27 mouse cellular contexts compared by ENCODE assay signal in genomic region chr11:49768781-49769180, GRCm38 (mm10). TPM values are rescaled to one million over a fixed set of nuclear protein-coding genes. Genes with fewer than 3 reads are reported as not detected.
"Had no signal": no experiment of that assay in that cellular context is flagged by ENCODE, and none has a peak within 500 bp of the region (broad histone marks: within the 10 kb centered on the region; RNA-seq: fewer than 3 reads in every experiment).

No protein-coding gene starts in this region.

- H3K4me2 ChIP-seq: embryonic facial prominence, embryonic 12.5 days; embryonic facial prominence, embryonic 13.5 days; embryonic facial prominence, embryonic 15.5 days; forebrain, embryonic 12.5 days; forebrain, embryonic 13.5 days; forebrain, embryonic 15.5 days had no signal

- H3K9me3 ChIP-seq: embryonic facial prominence, embryonic 10.5 days; embryonic facial prominence, embryonic 12.5 days; embryonic facial prominence, embryonic 13.5 days; embryonic facial prominence, embryonic 15.5 days; forebrain, embryonic 10.5 days; forebrain, embryonic 12.5 days; forebrain, embryonic 13.5 days; forebrain, embryonic 15.5 days had no signal

- DNase-seq: cerebellum, adult 8-10 months; cerebellum, adult 9-10 months; cerebellum, adult 9-11 months; cerebellum, postnatal 10 days; cerebellum, postnatal 14 days; cerebellum, postnatal 25 days; cerebellum, postnatal 36 days; embryo, embryonic 11 days; forebrain, postnatal 0 days; gastrocnemius, adult 2 months; gastrocnemius, postnatal 10 days; gastrocnemius, postnatal 14 days; gastrocnemius, postnatal 25 days; gastrocnemius, postnatal 36 days; heart, adult 18-20 months; heart, adult 2 months had no signal

- H3K4me1 ChIP-seq: forebrain, embryonic 13.5 days; forebrain, embryonic 15.5 days had no signal

- H3K9ac ChIP-seq: embryonic facial prominence, embryonic 12.5 days; embryonic facial prominence, embryonic 13.5 days; embryonic facial prominence, embryonic 15.5 days; forebrain, embryonic 12.5 days; forebrain, embryonic 13.5 days; forebrain, embryonic 15.5 days; forebrain, postnatal 0 days had no signal

- H3K36me3 ChIP-seq: embryonic facial prominence, embryonic 10.5 days; embryonic facial prominence, embryonic 12.5 days; embryonic facial prominence, embryonic 13.5 days; embryonic facial prominence, embryonic 15.5 days; forebrain, embryonic 10.5 days; forebrain, embryonic 12.5 days; forebrain, embryonic 15.5 days had no signal

- H3K27ac ChIP-seq: embryonic facial prominence, embryonic 10.5 days; embryonic facial prominence, embryonic 12.5 days; embryonic facial prominence, embryonic 13.5 days; embryonic facial prominence, embryonic 15.5 days; forebrain, embryonic 10.5 days; forebrain, embryonic 12.5 days; forebrain, embryonic 13.5 days; forebrain, embryonic 15.5 days; gastrocnemius, adult 2 months; heart, adult 2 months had no signal

- H3K4me3 ChIP-seq: embryonic facial prominence, embryonic 10.5 days; embryonic facial prominence, embryonic 12.5 days; embryonic facial prominence, embryonic 13.5 days; embryonic facial prominence, embryonic 15.5 days; erythroblast, embryonic 14.5 days; forebrain, embryonic 10.5 days; forebrain, embryonic 12.5 days; forebrain, embryonic 13.5 days; forebrain, embryonic 15.5 days; gastrocnemius, adult 2 months; heart, adult 2 months had no signal

- H3K27me3 ChIP-seq: embryonic facial prominence, embryonic 12.5 days; embryonic facial prominence, embryonic 13.5 days; embryonic facial prominence, embryonic 15.5 days; forebrain, embryonic 12.5 days; forebrain, embryonic 13.5 days; forebrain, embryonic 15.5 days had no signal

- ATAC-seq: forebrain, embryonic 13.5 days; forebrain, embryonic 14.5 days; forebrain, embryonic 15.5 days; forebrain, embryonic 16.5 days; forebrain, postnatal 0 days had no signal

RNA-seq across cellular contexts. Expression of gene Gfpt2, which starts 25.2 kb away (rescaled TPM):
- polyA plus RNA-seq: erythroblast, embryonic 14.5 days had no signal
